Mouse (Mus musculus) limb, embryonic 14.5 days (tissue): ENCODE measurements at regions not wholly inside any gene's neighbourhood (a gene's known extent, or its start where the extent isn't known, plus 50 kb on each side); places are given as distances from the start of the nearest gene placed in this dataset.

Experiments used
- ATAC-seq: fragments of 200-750 bp; cut with Nextera tagmentation; 2 replicates; pipeline ENCODE4 v1.8.0; 2017; ENCODE audit warnings: low read depth, moderate number of reproducible peaks, moderate TSS enrichment; ENCODE audit not compliant: low FRiP score
- DNase-seq: peaks from one replicate; pipeline ENCODE4 v3.0.0-alpha.2; 2015; ENCODE audit warnings: low spot score
- H3K27ac ChIP-seq: fragments of 300-500 bp; sonication (generic); replicated peaks from 2 replicates; pipeline ENCODE4 v1.5.1; 2014; ENCODE audit warnings: low read depth, mild to moderate bottlenecking, low read length, moderate library complexity, mixed read lengths
- H3K27me3 ChIP-seq: fragments of 300-500 bp; sonication (generic); 2 replicates; pipeline ENCODE4 v1.6.1; 2014; ENCODE audit warnings: low read length, mixed read lengths; ENCODE audit not compliant: control insufficient read depth, insufficient read depth
- H3K36me3 ChIP-seq: fragments of 300-500 bp; sonication (generic); 2 replicates; pipeline ENCODE4 v1.6.1; 2014; ENCODE audit warnings: mild to moderate bottlenecking, low read length, moderate library complexity, mixed read lengths; ENCODE audit not compliant: control insufficient read depth, insufficient read depth
- H3K4me1 ChIP-seq: fragments of 300-500 bp; sonication (generic); 2 replicates; pipeline ENCODE4 v1.6.1; 2014; ENCODE audit warnings: antibody characterized with exemption, low read length, mixed read lengths; ENCODE audit not compliant: control insufficient read depth, insufficient read depth
- H3K4me2 ChIP-seq: fragments of 300-500 bp; sonication (generic); replicated peaks from 2 replicates; pipeline ENCODE4 v1.6.1; 2014; ENCODE audit warnings: low read depth, mild to moderate bottlenecking, low read length, moderate library complexity; ENCODE audit not compliant: severe bottlenecking
- H3K4me3 ChIP-seq: fragments of 300-500 bp; sonication (generic); replicated peaks from 2 replicates; pipeline ENCODE4 v1.5.1; 2014; ENCODE audit warnings: low read length
- H3K9ac ChIP-seq: fragments of 300-500 bp; sonication (generic); 2 replicates; pipeline ENCODE4 v1.6.1; 2014; ENCODE audit warnings: mild to moderate bottlenecking, low read depth, low read length, moderate library complexity; ENCODE audit not compliant: severe bottlenecking
- H3K9me3 ChIP-seq: fragments of 300-500 bp; sonication (generic); 2 replicates; pipeline ENCODE4 v1.6.1; 2016; ENCODE audit warnings: low read length; ENCODE audit not compliant: control insufficient read depth
- POLR2A ChIP-seq: fragments of 200-500 bp; IDR thresholded peaks from 2 replicates; pipeline ENCODE4 v1.8.0; 2012; ENCODE audit warnings: inconsistent platforms, mild to moderate bottlenecking, moderate library complexity, borderline replicate concordance; ENCODE audit not compliant: insufficient read depth, insufficient read length; ENCODE audit errors: extremely low read depth
- WGBS: fragments of 180-500 bp; shearing (Covaris S2); extraction: QIAGEN DNeasy Blood & Tissue Kit; methylation state at CpG from one replicate; pipeline ENCODE4 v1.1.7; 2014; 5-methylcytosine and 5-hydroxymethylcytosine counted together

GRCm38 (mm10) chr7:69655583-69655982, 711.0 kb downstream of the Nr2f2 start:
- H3K4me2 ChIP-seq, result no peak overlapping the region
- DNase-seq (no peak), ATAC-seq (no peak)
- H3K9ac ChIP-seq, result no peak overlapping the region
- no peaks in the 10 kb centered on the region for H3K36me3 ChIP-seq
- no peaks in the 10 kb centered on the region for H3K4me1 ChIP-seq
- no peak overlapping the region for H3K4me3 ChIP-seq
- no peaks in the 10 kb centered on the region for H3K27me3 ChIP-seq
- H3K27ac ChIP-seq, result no peak overlapping the region
- no peak for TF ChIP-seq POLR2A
- no peaks in the 10 kb centered on the region for H3K9me3 ChIP-seq
- WGBS, result 11% methylated on average over 9 of the region's 9 CpGs

DNA sequence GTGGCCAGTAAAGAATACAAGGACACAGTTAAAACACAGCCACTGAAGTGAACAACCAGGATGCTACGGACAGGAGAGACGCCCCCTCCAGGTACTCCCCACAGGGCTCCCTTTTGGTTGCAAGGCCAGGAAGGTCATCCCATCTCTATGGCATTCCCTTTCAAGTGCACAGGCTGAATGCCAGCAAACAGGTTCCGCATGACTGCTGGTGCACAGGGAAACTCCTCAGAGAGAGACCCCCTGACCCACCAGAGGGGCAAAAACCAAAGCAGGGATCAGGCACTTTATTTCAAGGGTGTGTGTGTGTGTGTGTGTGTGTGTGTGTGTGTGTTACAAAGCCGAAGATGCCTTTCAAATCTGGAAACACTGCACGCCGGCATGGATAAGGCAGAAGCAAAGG, 721.1 kb downstream of the Nr2f2 start:
- no peaks in the 10 kb centered on the region for H3K9me3 ChIP-seq
- H3K27me3 ChIP-seq, result no peaks in the 10 kb centered on the region
- H3K4me3 ChIP-seq, result no peak overlapping the region
- TF ChIP-seq POLR2A, result no peak
- 78% methylated on average over 6 of the region's 6 CpGs for WGBS
- no peaks in the 10 kb centered on the region for H3K36me3 ChIP-seq
- H3K27ac ChIP-seq, result no peak overlapping the region
- no peak overlapping the region for H3K4me2 ChIP-seq
- no peak overlapping the region for H3K9ac ChIP-seq
- no peaks in the 10 kb centered on the region for H3K4me1 ChIP-seq
- no peak for DNase-seq
- ATAC-seq, result no peak

DNA sequence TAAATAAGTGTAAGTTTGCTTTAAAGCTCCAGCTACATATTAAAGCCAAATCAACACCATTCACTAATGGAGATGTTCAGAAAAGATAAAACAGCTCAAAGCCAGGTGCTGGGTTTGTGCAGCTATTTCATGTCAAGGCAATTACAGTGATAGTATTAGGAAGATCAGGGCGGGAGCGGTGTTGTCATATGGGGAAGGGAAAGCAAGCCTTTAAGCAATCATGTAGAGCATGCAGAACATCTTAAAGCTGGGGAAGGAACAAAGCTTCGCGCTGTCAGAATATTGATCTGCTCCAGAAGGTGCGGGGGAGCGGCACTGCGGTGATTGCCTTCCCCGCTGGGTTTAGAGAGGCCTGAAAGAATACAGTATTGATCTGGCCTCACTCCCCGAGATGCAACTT, 724.9 kb downstream of the Nr2f2 start:
- DNase-seq (no peak), ATAC-seq (no peak)
- Histone ChIP-seq H3K27ac (no peak overlapping the region), H3K36me3 (no peaks in the 10 kb centered on the region), H3K9me3 (no peaks in the 10 kb centered on the region), H3K4me1 (no peaks in the 10 kb centered on the region), H3K9ac (no peak overlapping the region), H3K4me2 (no peak overlapping the region), H3K27me3 (no peaks in the 10 kb centered on the region), H3K4me3 (no peak overlapping the region)
- TF ChIP-seq POLR2A, result no peak
- 60% methylated on average over 9 of the region's 9 CpGs for WGBS

DNA sequence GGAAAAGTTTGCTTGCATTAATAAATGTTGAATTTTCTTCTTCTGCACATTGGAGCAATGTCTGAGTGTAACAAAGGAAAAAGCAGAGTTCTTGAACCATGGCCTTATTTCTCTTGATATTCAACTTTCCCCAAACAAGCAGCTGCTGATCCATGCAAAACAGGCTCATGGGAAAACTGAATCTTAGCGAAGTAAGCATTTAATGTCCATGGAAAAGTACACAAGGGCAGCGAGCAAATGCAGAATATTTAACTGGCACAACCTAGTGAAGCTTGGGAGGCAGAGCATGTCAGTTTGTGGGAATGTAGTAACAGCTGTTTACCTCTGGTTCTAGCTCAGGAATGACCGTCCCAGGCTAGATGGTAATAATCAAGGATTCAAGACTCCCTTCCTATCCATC, 766.7 kb downstream of the Nr2f2 start:
- Histone ChIP-seq H3K27ac (no peak overlapping the region), H3K9me3 (no peaks in the 10 kb centered on the region), H3K4me2 (no peak overlapping the region), H3K27me3 (no peaks in the 10 kb centered on the region), H3K4me1 (no peaks in the 10 kb centered on the region), H3K36me3 (no peaks in the 10 kb centered on the region), H3K4me3 (no peak overlapping the region), H3K9ac (no peak overlapping the region)
- no peak for TF ChIP-seq POLR2A
- DNase-seq, result no peak
- ATAC-seq, result no peak
- 59% methylated on average over 3 of the region's 3 CpGs for WGBS

GRCm38 (mm10) chr7:69585716-69586115, 780.8 kb downstream of the Nr2f2 start:
- DNase-seq (no peak), ATAC-seq (no peak)
- peaks cover 3% of the 10 kb centered on the region; the same call in 1 of the 2 replicates for H3K4me1 ChIP-seq
- H3K4me2 ChIP-seq, result no peak overlapping the region
- 33% methylated on average over 6 of the region's 6 CpGs for WGBS
- H3K27ac ChIP-seq, result no peak overlapping the region
- TF ChIP-seq POLR2A, result no peak
- H3K9ac ChIP-seq, result no peak overlapping the region
- H3K36me3 ChIP-seq, result no peaks in the 10 kb centered on the region
- no peaks in the 10 kb centered on the region for H3K27me3 ChIP-seq
- no peak overlapping the region for H3K4me3 ChIP-seq
- H3K9me3 ChIP-seq, result no peaks in the 10 kb centered on the region

GRCm38 (mm10) chr7:69585131-69585530, 781.4 kb downstream of the Nr2f2 start:
- TF ChIP-seq POLR2A, result no peak
- no peaks in the 10 kb centered on the region for H3K9me3 ChIP-seq
- no peak overlapping the region for H3K4me2 ChIP-seq
- H3K4me3 ChIP-seq, result no peak overlapping the region
- ATAC-seq (no peak), DNase-seq (no peak)
- H3K27ac ChIP-seq, result no peak overlapping the region
- H3K27me3 ChIP-seq, result no peaks in the 10 kb centered on the region
- WGBS, result 42% methylated on average over 4 of the region's 4 CpGs
- no peak overlapping the region for H3K9ac ChIP-seq
- H3K4me1 ChIP-seq, result peaks cover 3% of the 10 kb centered on the region; the same call in 1 of the 2 replicates
- no peaks in the 10 kb centered on the region for H3K36me3 ChIP-seq
